Mouse (Mus musculus): ENCODE results near the gene Aff3. TPM values are rescaled to one million over a fixed set of nuclear protein-coding genes. Genes with fewer than 3 reads are reported as not detected.
A peak's percentile ranks its signal among the peaks of the same experiment; 100 is the strongest.

Gene Aff3
- polyA plus RNA-seq, 1 experiment: 2.2 TPM

- no peaks in the 10 kb centered on the region for H3K4me1 ChIP-seq (ENCODE audit: control insufficient read depth, insufficient read depth, low read length)
- H3K27ac ChIP-seq (ENCODE audit: insufficient read depth, low read depth, low read length): no peak overlapping the region
- no peak for DNase-seq
- H3K36me3 ChIP-seq (ENCODE audit: control insufficient read depth, insufficient read depth, low read length): no peaks in the 10 kb centered on the region
- no peak for TF ChIP-seq CTCF (conservative IDR thresholded peaks at IDR 0.05; ENCODE audit: insufficient read depth, insufficient read length, low read depth, low read length)
- no peak for TF ChIP-seq POLR2A (IDR thresholded peaks at IDR 0.05; ENCODE audit: low read depth, low read length)
- H3K27me3 ChIP-seq (replicated peaks; ENCODE audit: control insufficient read depth, insufficient read depth, low read length): no peaks in the 10 kb centered on the region
- WGBS: 79% methylated on average over 7 of the region's 7 CpGs
- no peak overlapping the region for H3K4me3 ChIP-seq (ENCODE audit: insufficient read depth, low read depth, low read length)
Observed at GRCm38 (mm10) chr1:38604611-38605010, 60.1 kb downstream of the Aff3 start.

GRCm38 (mm10) chr1:38601802-38602508 lies 62.8 kb downstream of the Aff3 start:
- Histone ChIP-seq H3K27ac (ENCODE audit: insufficient read depth, low read depth, low read length) (no peak overlapping the region), H3K4me1 (ENCODE audit: control insufficient read depth, insufficient read depth, low read length) (no peaks in the 10 kb centered on the region), H3K4me3 (ENCODE audit: insufficient read depth, low read depth, low read length) (no peak overlapping the region), H3K36me3 (ENCODE audit: control insufficient read depth, insufficient read depth, low read length) (no peaks in the 10 kb centered on the region), H3K27me3 (replicated peaks; ENCODE audit: control insufficient read depth, insufficient read depth, low read length) (no peaks in the 10 kb centered on the region)
- peak; percentile 1 for DNase-seq
- 65% methylated on average over 11 of the region's 11 CpGs for whole genome bisulfite sequencing
- TF ChIP-seq POLR2A (IDR thresholded peaks at IDR 0.05; ENCODE audit: low read depth, low read length): no peak
- no peak for TF ChIP-seq CTCF (conservative IDR thresholded peaks at IDR 0.05; ENCODE audit: insufficient read depth, insufficient read length, low read depth, low read length)

- H3K4me3 ChIP-seq (ENCODE audit: insufficient read depth, low read depth, low read length): no peak overlapping the region
- no peaks in the 10 kb centered on the region for H3K27me3 ChIP-seq (replicated peaks; ENCODE audit: control insufficient read depth, insufficient read depth, low read length)
- no peak for TF ChIP-seq CTCF (conservative IDR thresholded peaks at IDR 0.05; ENCODE audit: insufficient read depth, insufficient read length, low read depth, low read length)
- TF ChIP-seq POLR2A (IDR thresholded peaks at IDR 0.05; ENCODE audit: low read depth, low read length): no peak
- no peaks in the 10 kb centered on the region for H3K36me3 ChIP-seq (ENCODE audit: control insufficient read depth, insufficient read depth, low read length)
- no peaks in the 10 kb centered on the region for H3K4me1 ChIP-seq (ENCODE audit: control insufficient read depth, insufficient read depth, low read length)
- H3K27ac ChIP-seq (ENCODE audit: insufficient read depth, low read depth, low read length): no peak overlapping the region
- no peak for DNase-seq
- 71% methylated on average over 3 of the region's 3 CpGs for WGBS
Observed at GRCm38 (mm10) chr1:38595311-38595710, 69.4 kb downstream of the Aff3 start.

- 68% methylated on average over 5 of the region's 5 CpGs for WGBS
- H3K36me3 ChIP-seq (ENCODE audit: control insufficient read depth, insufficient read depth, low read length): no peaks in the 10 kb centered on the region
Observed at GRCm38 (mm10) chr1:38594766-38595165, 70.0 kb downstream of the Aff3 start.

GRCm38 (mm10) chr1:38591194-38591593 lies 73.6 kb downstream of the Aff3 start:
- H3K36me3 ChIP-seq (ENCODE audit: control insufficient read depth, insufficient read depth, low read length): no peaks in the 10 kb centered on the region
- H3K4me1 ChIP-seq (ENCODE audit: control insufficient read depth, insufficient read depth, low read length): no peaks in the 10 kb centered on the region

More at GRCm38 (mm10) chr1:38594766-38595165, 70.0 kb downstream of the Aff3 start:
- H3K27ac ChIP-seq (ENCODE audit: insufficient read depth, low read depth, low read length): no peak overlapping the region
- H3K4me1 ChIP-seq (ENCODE audit: control insufficient read depth, insufficient read depth, low read length): no peaks in the 10 kb centered on the region
- no peaks in the 10 kb centered on the region for H3K27me3 ChIP-seq (replicated peaks; ENCODE audit: control insufficient read depth, insufficient read depth, low read length)
- H3K4me3 ChIP-seq (ENCODE audit: insufficient read depth, low read depth, low read length): no peak overlapping the region
- no peak for DNase-seq
- no peak for TF ChIP-seq POLR2A (IDR thresholded peaks at IDR 0.05; ENCODE audit: low read depth, low read length)
- no peak for TF ChIP-seq CTCF (conservative IDR thresholded peaks at IDR 0.05; ENCODE audit: insufficient read depth, insufficient read length, low read depth, low read length)

GRCm38 (mm10) chr1:38588741-38589140 lies 76.0 kb downstream of the Aff3 start:
- Histone ChIP-seq H3K4me3 (ENCODE audit: insufficient read depth, low read depth, low read length) (no peak overlapping the region), H3K4me1 (ENCODE audit: control insufficient read depth, insufficient read depth, low read length) (no peaks in the 10 kb centered on the region), H3K36me3 (ENCODE audit: control insufficient read depth, insufficient read depth, low read length) (no peaks in the 10 kb centered on the region), H3K27me3 (replicated peaks; ENCODE audit: control insufficient read depth, insufficient read depth, low read length) (no peaks in the 10 kb centered on the region), H3K27ac (ENCODE audit: insufficient read depth, low read depth, low read length) (no peak overlapping the region)
- 87% methylated on average over 6 of the region's 6 CpGs for WGBS
- DNase-seq: no peak
- TF ChIP-seq POLR2A (IDR thresholded peaks at IDR 0.05; ENCODE audit: low read depth, low read length) (no peak), CTCF (conservative IDR thresholded peaks at IDR 0.05; ENCODE audit: insufficient read depth, insufficient read length, low read depth, low read length) (no peak)

More at GRCm38 (mm10) chr1:38591194-38591593, 73.6 kb downstream of the Aff3 start:
- 76% methylated on average over 8 of the region's 8 CpGs for WGBS
- Histone ChIP-seq H3K4me3 (ENCODE audit: insufficient read depth, low read depth, low read length) (no peak overlapping the region), H3K27ac (ENCODE audit: insufficient read depth, low read depth, low read length) (no peak overlapping the region), H3K27me3 (replicated peaks; ENCODE audit: control insufficient read depth, insufficient read depth, low read length) (no peaks in the 10 kb centered on the region)
- DNase-seq: no peak
- TF ChIP-seq POLR2A (IDR thresholded peaks at IDR 0.05; ENCODE audit: low read depth, low read length): no peak
- TF ChIP-seq CTCF (conservative IDR thresholded peaks at IDR 0.05; ENCODE audit: insufficient read depth, insufficient read length, low read depth, low read length): no peak

GRCm38 (mm10) chr1:38582328-38582727 lies 82.4 kb downstream of the Aff3 start:
- TF ChIP-seq CTCF (conservative IDR thresholded peaks at IDR 0.05; ENCODE audit: insufficient read depth, insufficient read length, low read depth, low read length) (no peak), POLR2A (IDR thresholded peaks at IDR 0.05; ENCODE audit: low read depth, low read length) (no peak)
- no peak overlapping the region for H3K27ac ChIP-seq (ENCODE audit: insufficient read depth, low read depth, low read length)
- H3K4me3 ChIP-seq (ENCODE audit: insufficient read depth, low read depth, low read length): no peak overlapping the region
- H3K4me1 ChIP-seq (ENCODE audit: control insufficient read depth, insufficient read depth, low read length): no peaks in the 10 kb centered on the region
- H3K36me3 ChIP-seq (ENCODE audit: control insufficient read depth, insufficient read depth, low read length): no peaks in the 10 kb centered on the region
- H3K27me3 ChIP-seq (replicated peaks; ENCODE audit: control insufficient read depth, insufficient read depth, low read length): no peaks in the 10 kb centered on the region
- 71% methylated on average over 9 of the region's 9 CpGs for WGBS
- DNase-seq: no peak
